Mouse (Mus musculus) neural tube, embryonic 15.5 days (tissue): ENCODE results near the gene Gm49601. TPM values are rescaled to one million over a fixed set of nuclear protein-coding genes. Genes with fewer than 3 reads are reported as not detected.

ENCODE experiments used
- ATAC-seq: fragments of 200-750 bp; cut with Nextera tagmentation; 2 replicates; pipeline ENCODE4 v1.8.0; 2017; ENCODE audit warnings: mild to moderate bottlenecking, moderate TSS enrichment, moderate library complexity; ENCODE audit not compliant: low FRiP score
- H3K27ac ChIP-seq: fragments of 300-500 bp; sonication (generic); replicated peaks from 2 replicates; pipeline ENCODE4 v1.5.1; 2015; ENCODE audit warnings: mild to moderate bottlenecking, inconsistent platforms
- H3K27me3 ChIP-seq: fragments of 300-500 bp; sonication (generic); replicated peaks from 2 replicates; pipeline ENCODE4 v1.6.1; 2015; ENCODE audit warnings: inconsistent platforms
- H3K36me3 ChIP-seq: fragments of 300-500 bp; sonication (generic); 2 replicates; pipeline ENCODE4 v1.6.1; 2015; ENCODE audit warnings: inconsistent platforms
- H3K4me1 ChIP-seq: fragments of 300-500 bp; sonication (generic); 2 replicates; pipeline ENCODE4 v1.6.1; 2015; ENCODE audit warnings: inconsistent platforms
- H3K4me2 ChIP-seq: fragments of 300-500 bp; sonication (generic); 2 replicates; pipeline ENCODE4 v1.6.1; 2015; ENCODE audit warnings: inconsistent platforms, mild to moderate bottlenecking, moderate library complexity
- H3K4me3 ChIP-seq: fragments of 300-500 bp; sonication (generic); replicated peaks from 2 replicates; pipeline ENCODE4 v1.5.1; 2015; ENCODE audit warnings: mild to moderate bottlenecking, inconsistent platforms
- H3K9ac ChIP-seq: fragments of 300-500 bp; sonication (generic); replicated peaks from 2 replicates; pipeline ENCODE4 v1.6.1; 2015; ENCODE audit warnings: mild to moderate bottlenecking, inconsistent platforms
- H3K9me3 ChIP-seq: fragments of 300-500 bp; sonication (generic); replicated peaks from 2 replicates; pipeline ENCODE4 v1.6.1; 2016; ENCODE audit warnings: inconsistent platforms
- WGBS: fragments of 180-500 bp; shearing (Covaris S2); methylation state at CpG from one replicate; pipeline ENCODE4 v1.1.7; 2015; ENCODE audit warnings: mixed read lengths; 5-methylcytosine and 5-hydroxymethylcytosine counted together
- polyA plus RNA-seq: library from polyadenylated mRNA; unstranded; fragments of >200 nt; fragmentation: Nextera tagmentation; extraction: Ambion mirVana; gene quantifications from 2 replicates; pipeline ENCODE4 v1.2.1, GENCODE M21; 2015

The Gm49601 gene
- polyA plus RNA-seq, 1 experiment from 2014 or later: 21.3 TPM

DNA sequence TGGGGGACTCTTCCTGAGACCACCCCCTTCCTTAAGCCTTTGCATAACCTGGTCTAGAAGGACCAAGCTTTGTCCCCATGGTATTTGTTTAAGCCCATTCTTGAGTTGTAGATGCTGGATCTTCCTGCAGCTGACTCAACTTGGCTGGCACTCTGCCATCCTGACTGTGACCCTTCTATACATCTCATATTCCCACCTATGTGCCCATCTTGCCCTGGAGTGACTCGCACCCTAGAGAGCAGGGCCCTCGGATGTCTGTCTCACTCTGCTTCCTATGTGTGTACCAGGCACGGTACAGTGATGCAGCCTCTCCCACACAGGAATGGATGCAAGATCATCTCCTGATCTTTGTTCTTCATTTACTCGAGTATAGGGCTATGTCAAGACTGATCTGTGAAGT is 16.7 kb upstream of the Gm49601 start:
- no peaks in the 10 kb centered on the region for H3K27me3 ChIP-seq
- no peak overlapping the region for H3K4me2 ChIP-seq
- no peak overlapping the region for H3K9ac ChIP-seq
- ATAC-seq: no peak
- no peaks in the 10 kb centered on the region for H3K9me3 ChIP-seq
- H3K4me3 ChIP-seq: no peak overlapping the region
- H3K4me1 ChIP-seq: no peaks in the 10 kb centered on the region
- no peak overlapping the region for H3K27ac ChIP-seq
- no peaks in the 10 kb centered on the region for H3K36me3 ChIP-seq
- 86% methylated on average over 4 of the region's 4 CpGs for WGBS

DNA sequence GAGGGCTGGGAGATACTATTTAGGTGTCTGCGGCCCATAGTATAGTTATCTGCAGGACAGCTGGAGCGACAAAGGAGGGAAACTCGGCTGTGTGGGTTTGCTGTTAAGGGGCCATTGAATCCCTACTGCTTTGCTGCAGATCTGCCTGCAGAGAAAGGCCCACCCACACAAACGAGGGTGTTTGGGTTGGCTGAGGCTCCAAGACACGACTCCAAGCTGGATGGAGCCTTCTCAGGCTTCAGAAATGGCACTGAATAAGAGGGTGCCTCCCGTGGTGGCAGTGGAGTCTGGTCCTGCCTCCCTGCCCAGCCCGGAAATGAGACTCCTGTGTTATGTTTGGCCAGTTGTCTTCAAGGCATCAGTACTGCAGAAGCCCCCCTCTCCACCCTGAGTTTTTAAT is 16.1 kb upstream of the Gm49601 start:
- Histone ChIP-seq H3K4me1 (no peaks in the 10 kb centered on the region), H3K27me3 (no peaks in the 10 kb centered on the region), H3K27ac (no peak overlapping the region), H3K36me3 (no peaks in the 10 kb centered on the region), H3K9ac (no peak overlapping the region), H3K9me3 (no peaks in the 10 kb centered on the region), H3K4me3 (no peak overlapping the region), H3K4me2 (no peak overlapping the region)
- 59% methylated on average over 7 of the region's 7 CpGs for WGBS
- no peak for ATAC-seq

DNA sequence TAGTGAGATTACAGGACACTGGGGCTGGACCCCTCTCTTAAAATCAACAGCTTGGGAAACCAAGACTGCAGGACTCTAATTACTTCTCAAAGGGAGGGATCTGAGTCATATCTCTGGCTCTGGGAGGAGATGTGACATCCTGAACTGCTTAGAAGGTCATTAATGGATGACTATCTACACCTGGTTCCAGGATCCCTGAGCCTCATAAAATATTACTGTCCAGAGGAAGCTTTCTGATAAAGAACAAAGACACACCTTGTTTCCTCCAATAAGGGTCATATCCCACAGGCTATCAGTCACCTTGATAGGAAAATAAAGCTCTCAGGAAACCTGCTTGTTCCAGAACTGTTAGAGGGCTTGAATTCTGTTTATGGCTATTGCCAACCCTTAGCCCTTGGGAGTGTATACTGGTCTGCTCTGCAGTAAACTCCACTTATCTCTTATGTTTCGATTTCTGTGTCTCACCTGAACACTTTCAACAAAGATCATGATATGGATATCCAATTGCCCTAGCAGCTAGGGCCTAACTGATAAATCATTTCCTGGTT is 13.2 kb upstream of the Gm49601 start:
- no peaks in the 10 kb centered on the region for H3K36me3 ChIP-seq
- no peaks in the 10 kb centered on the region for H3K9me3 ChIP-seq
- H3K27ac ChIP-seq: no peak overlapping the region
- no peak overlapping the region for H3K4me3 ChIP-seq
- no peak overlapping the region for H3K9ac ChIP-seq
- no peak overlapping the region for H3K4me2 ChIP-seq
- no peaks in the 10 kb centered on the region for H3K4me1 ChIP-seq
- 89% methylated on average over 1 of the region's 1 CpGs for WGBS
- no peak for ATAC-seq
- H3K27me3 ChIP-seq: no peaks in the 10 kb centered on the region

DNA sequence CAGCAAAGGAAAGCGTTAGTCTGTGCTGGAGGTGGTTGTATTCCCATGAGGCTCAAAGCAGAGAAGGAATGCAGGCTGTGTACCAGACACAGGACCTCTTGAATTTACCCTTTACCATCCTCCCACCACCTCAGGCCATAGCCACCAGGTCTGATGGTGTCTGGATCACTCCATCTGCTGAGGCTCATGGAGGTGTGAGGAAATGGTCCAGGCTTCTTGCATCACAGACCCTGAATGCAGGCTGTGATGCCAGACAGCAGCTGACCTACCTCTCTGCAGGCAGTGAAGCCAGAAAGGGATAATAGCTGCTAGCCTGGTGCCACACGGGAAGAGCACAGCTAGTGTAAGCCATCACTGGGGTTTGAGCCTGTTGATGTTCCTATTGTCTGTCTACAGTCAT is 12.2 kb upstream of the Gm49601 start:
- Histone ChIP-seq H3K9ac (no peak overlapping the region), H3K9me3 (no peaks in the 10 kb centered on the region), H3K36me3 (no peaks in the 10 kb centered on the region), H3K4me2 (no peak overlapping the region), H3K27me3 (no peaks in the 10 kb centered on the region), H3K4me3 (no peak overlapping the region), H3K4me1 (no peaks in the 10 kb centered on the region), H3K27ac (no peak overlapping the region)
- no peak for ATAC-seq
- WGBS: 61% methylated on average over 2 of the region's 2 CpGs

DNA sequence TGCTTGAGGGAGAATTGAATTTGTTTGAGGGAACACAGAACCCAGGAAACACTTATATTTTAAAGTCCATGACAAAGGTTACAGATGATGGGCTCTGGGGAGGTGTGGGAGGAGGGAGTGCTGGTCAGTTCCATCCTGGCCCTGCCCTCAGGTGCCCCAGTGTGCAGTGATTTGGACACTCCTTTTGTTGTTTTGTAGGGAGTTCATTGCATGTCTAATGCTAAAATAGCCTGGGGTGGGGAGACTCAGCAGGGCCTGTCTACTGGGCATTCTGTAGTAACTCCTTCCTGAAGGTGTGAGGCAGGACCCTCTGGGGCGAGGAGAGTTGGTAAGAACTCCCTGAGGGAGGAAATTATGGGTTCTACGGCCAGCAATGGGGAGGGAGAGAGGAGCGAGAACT is 10.6 kb upstream of the Gm49601 start:
- no peaks in the 10 kb centered on the region for H3K4me1 ChIP-seq
- H3K9ac ChIP-seq: no peak overlapping the region
- WGBS: 52% methylated on average over 3 of the region's 3 CpGs
- H3K4me2 ChIP-seq: no peak overlapping the region
- ATAC-seq: no peak
- H3K4me3 ChIP-seq: no peak overlapping the region
- H3K9me3 ChIP-seq: no peaks in the 10 kb centered on the region
- H3K27me3 ChIP-seq: no peaks in the 10 kb centered on the region
- H3K36me3 ChIP-seq: no peaks in the 10 kb centered on the region
- H3K27ac ChIP-seq: no peak overlapping the region

DNA sequence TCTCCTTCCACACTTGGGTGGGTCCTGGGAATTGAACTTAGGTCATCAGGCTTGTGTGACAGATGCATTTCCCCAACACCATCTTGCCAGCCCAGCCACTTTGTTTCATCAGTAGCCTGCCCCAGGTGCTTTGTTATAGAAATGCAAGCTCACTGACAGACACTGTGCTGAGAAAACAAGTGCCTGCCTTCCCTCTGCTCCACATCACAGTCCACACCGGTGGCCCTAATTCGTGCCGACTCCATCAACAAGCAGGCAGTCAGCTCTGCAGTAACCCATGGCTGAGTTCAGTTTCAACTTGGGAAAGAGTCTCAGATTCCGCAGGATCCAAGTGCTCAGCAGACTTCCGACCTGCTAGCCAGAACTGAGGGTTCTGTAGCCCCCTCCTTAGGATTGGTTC is 10.2 kb upstream of the Gm49601 start:
- WGBS: 89% methylated on average over 5 of the region's 5 CpGs
- Histone ChIP-seq H3K27ac (no peak overlapping the region), H3K4me1 (no peaks in the 10 kb centered on the region), H3K4me2 (no peak overlapping the region), H3K9me3 (no peaks in the 10 kb centered on the region), H3K4me3 (no peak overlapping the region), H3K9ac (no peak overlapping the region), H3K27me3 (no peaks in the 10 kb centered on the region), H3K36me3 (no peaks in the 10 kb centered on the region)
- ATAC-seq: no peak

DNA sequence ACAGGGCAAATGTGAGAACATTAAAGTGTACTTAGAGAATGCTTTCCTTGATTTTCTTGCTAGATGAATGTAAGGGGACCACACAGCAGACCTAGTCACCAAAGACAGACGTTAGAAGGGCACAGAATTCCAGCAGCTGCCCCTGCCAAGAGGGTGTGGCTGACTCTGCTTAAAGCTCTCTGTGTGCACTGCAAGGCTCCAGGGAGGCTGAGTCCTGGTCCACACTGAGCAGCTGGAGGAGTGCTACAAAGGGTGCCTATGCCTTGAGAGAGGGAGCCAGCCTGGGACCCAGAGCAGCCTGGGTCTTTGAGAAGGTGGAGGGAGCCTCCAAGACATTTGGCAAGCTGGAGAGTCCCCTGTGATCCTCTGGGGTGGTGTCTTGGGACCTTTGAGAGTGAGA is 7.1 kb upstream of the Gm49601 start:
- H3K4me3 ChIP-seq: no peak overlapping the region
- no peak overlapping the region for H3K27ac ChIP-seq
- no peak for ATAC-seq
- H3K36me3 ChIP-seq: no peaks in the 10 kb centered on the region
- WGBS: 31% methylated on average over 1 of the region's 1 CpGs
- peaks cover 14% of the 10 kb centered on the region for H3K4me1 ChIP-seq
- no peak overlapping the region for H3K4me2 ChIP-seq
- H3K9ac ChIP-seq: no peak overlapping the region
- H3K9me3 ChIP-seq: no peaks in the 10 kb centered on the region
- H3K27me3 ChIP-seq: no peaks in the 10 kb centered on the region

DNA sequence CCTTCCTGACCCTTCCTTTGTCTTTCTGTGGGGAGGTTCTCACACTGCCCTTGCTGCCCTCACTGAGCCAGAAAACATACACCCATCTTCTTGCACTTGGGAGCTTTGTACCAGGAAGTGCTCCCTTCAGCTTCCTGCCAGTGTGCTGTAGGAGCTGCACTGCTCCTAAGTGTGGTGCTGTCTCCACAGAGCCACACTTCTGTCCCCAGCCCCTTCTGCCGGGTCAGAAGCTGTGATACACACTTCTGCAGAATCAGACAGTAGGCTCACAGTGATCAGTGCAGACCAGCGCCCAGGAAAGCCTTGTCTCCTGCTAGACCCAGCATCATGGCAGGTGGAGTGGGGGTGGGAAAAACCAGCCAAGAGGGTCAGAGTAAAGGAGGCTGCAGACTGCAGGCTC is 6.6 kb upstream of the Gm49601 start:
- WGBS: 61% methylated on average over 2 of the region's 2 CpGs
- H3K4me2 ChIP-seq: no peak overlapping the region

DNA sequence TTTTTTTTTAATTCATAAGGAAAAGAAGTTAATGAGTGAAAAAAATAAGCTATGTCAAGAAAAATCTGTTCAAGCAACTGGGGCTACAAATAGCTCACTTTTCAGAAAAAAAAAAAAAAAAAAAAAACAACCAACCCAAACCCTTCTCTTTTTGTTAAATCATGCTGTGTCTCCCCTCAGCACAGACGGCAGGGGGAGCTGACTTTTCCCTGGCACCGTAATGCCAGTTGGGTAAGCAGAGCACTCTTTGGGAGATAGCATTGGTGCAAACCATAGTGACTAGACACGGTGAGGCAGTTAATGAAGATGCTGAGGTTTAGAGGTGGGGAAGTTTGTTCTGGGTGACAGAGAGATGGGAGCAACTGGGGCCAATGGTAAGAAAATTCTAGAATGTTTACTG is 5.8 kb upstream of the Gm49601 start:
- no peak overlapping the region for H3K9ac ChIP-seq
- no peaks in the 10 kb centered on the region for H3K9me3 ChIP-seq
- no peaks in the 10 kb centered on the region for H3K36me3 ChIP-seq
- peaks cover 26% of the 10 kb centered on the region for H3K4me1 ChIP-seq
- H3K27ac ChIP-seq: no peak overlapping the region
- no peak overlapping the region for H3K4me3 ChIP-seq
- no peak for ATAC-seq
- 46% methylated on average over 3 of the region's 3 CpGs for WGBS
- H3K4me2 ChIP-seq: no peak overlapping the region
- 0 out of 2 replicates have a peak, but pooled peaks cover 3% of the 10 kb centered on the region for H3K27me3 ChIP-seq

More for the DNA sequence above, 6.6 kb upstream of the Gm49601 start:
- H3K27ac ChIP-seq: no peak overlapping the region
- ATAC-seq: no peak
- H3K9ac ChIP-seq: no peak overlapping the region
- peaks cover 19% of the 10 kb centered on the region for H3K4me1 ChIP-seq
- no peaks in the 10 kb centered on the region for H3K9me3 ChIP-seq
- no peak overlapping the region for H3K4me3 ChIP-seq
- no peaks in the 10 kb centered on the region for H3K27me3 ChIP-seq
- H3K36me3 ChIP-seq: no peaks in the 10 kb centered on the region

DNA sequence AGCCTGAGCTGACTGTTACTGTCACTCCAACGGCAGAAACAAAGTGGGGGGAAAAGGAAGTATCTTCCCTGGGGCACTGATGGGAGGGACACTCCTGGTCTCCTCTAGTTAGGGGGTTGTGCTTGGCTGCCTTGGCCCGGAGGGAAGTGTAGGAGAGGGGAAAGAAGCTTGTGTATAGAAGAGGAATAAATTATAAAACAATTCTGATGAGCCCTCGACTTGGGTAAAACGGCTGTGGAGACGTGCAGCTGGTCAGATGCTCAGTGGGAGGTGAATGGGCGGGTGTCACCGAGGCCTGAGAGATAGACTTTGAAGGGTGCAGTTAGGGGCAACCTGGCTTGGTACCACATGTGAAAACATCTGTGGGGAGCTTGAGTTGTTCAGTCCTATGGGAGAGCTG is 4.9 kb upstream of the Gm49601 start:
- H3K36me3 ChIP-seq: no peaks in the 10 kb centered on the region
- H3K4me3 ChIP-seq: no peak overlapping the region
- H3K4me2 ChIP-seq: no peak overlapping the region
- 0 out of 2 replicates have a peak, but pooled peaks cover 3% of the 10 kb centered on the region for H3K27me3 ChIP-seq
- H3K9ac ChIP-seq: no peak overlapping the region
- peaks cover 36% of the 10 kb centered on the region for H3K4me1 ChIP-seq
- ATAC-seq: no peak
- no peaks in the 10 kb centered on the region for H3K9me3 ChIP-seq
- WGBS: 51% methylated on average over 7 of the region's 7 CpGs
- no peak overlapping the region for H3K27ac ChIP-seq

DNA sequence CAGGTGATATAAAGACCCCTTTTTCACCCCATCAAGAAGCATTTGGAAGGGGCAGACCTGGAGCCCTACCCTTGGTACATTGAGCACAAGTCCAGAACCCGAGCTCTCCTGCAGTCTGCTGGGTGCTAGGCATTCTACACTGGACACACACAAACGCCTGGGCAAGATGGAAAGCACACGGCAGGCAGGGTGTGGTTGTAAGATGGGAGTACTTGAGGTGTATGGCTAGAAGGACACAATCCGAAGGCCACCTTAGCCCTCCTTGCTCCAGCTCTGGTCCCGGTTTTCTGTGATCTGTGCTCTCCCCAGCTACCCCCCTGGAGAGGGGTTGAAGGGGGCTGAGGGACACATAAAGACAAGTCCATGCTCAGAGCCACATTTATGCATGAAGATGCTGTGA is 4.1 kb upstream of the Gm49601 start:
- Histone ChIP-seq H3K9ac (peak overlapping the region; percentile 98), H3K4me1 (peaks cover 43% of the 10 kb centered on the region), H3K4me3 (peak overlapping the region; percentile 85), H3K4me2 (peak overlapping the region; percentile 92), H3K27ac (peak overlapping the region; percentile 87), H3K36me3 (no peaks in the 10 kb centered on the region), H3K27me3 (peaks cover 10% of the 10 kb centered on the region), H3K9me3 (no peaks in the 10 kb centered on the region)
- 50% methylated on average over 5 of the region's 5 CpGs for WGBS
- no peak; the same call in 1 of the 2 replicates for ATAC-seq

DNA sequence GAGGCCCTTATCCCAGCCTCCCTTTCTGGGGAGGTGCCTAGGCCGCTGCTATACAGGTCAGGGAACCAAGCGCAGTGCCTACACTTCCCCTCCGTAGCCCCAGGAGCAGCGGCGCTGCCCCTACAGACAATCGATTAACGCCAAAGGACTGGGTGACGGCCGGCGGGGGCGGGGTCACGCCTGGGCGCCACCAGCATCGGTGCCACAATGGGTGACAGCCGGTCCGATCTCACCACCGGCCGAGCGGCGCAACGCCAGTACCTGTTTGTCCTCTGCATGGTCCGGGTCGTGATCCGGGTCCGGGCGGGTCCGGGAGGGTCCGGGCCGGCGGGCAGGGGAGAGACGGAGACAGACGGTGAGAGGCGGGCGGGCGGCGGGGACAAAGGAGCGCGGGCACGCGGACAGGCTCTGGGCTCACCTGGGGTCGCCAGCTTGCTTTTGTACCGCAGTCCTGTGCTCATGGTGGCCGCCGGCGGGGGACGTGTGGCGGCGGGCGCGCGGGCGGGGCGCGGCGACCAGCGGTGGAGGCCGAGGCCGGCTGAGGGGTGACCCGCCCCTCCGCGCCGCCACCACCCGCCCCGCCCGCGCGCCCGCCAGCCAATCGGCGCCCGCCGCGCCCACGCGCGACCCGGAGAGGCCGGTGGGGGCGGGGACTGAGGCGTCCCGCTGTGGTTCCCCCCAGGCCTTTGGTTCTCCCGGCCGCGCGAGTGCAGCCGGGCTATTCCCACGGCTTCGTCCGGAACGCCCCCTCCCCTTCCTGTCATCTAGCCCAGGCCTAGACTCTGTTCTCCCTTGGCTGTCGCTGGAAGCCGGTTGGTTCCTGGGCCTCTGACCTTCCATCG is 3.4 kb upstream of the Gm49601 start, which contains the start of gene Sept5:
Sept5 (minus strand) TSS at position 565 of the 842 bp plus-strand sequence.
- peak within 1 kb of the TSS; percentile 98 for H3K9ac ChIP-seq
- H3K4me3 ChIP-seq: peak within 1 kb of the TSS; percentile 85
- ATAC-seq: peak; percentile 79
- no peaks in the 10 kb centered on the region for H3K9me3 ChIP-seq
- peaks cover 5% of the 10 kb centered on the region for H3K36me3 ChIP-seq
- H3K4me2 ChIP-seq: peak within 1 kb of the TSS; percentile 92
- peaks cover 17% of the 10 kb centered on the region for H3K27me3 ChIP-seq
- peaks cover 43% of the 10 kb centered on the region for H3K4me1 ChIP-seq
- peak within 1 kb of the TSS; percentile 87 for H3K27ac ChIP-seq
- WGBS: under 1% methylated on average over 82 of the region's 93 CpGs
